Comparison of ENCODE assay signal across 27 mouse cellular contexts in the genomic region with DNA sequence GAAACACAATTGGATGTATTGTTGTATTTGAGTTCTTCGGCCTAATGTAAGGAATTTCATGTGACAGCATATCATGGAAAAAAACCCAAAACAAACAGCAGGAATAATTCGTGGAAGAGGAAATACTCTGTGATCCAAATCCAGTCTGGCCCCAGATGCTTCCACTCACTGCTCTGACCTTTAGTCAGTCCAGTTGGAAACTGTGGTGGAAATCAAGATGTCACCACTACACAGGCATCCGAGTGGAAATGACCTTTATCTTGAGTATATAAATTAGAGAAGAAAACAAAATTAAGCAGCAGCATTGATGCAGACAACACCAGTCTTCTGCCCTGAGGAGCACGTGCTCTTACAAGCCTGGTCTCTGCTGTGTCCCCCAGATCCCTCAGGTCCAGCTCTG.
DNase-seq lines count a peak whose midpoint lies in the region; ATAC-seq and TF ChIP-seq lines count a peak whose summit lies in the region.
"Had no signal": no experiment of that assay in that cellular context is flagged by ENCODE, and none has a peak within 500 bp of the region (broad histone marks: within the 10 kb centered on the region; RNA-seq: fewer than 3 reads in every experiment).

No protein-coding gene starts in this region.

- H3K9me3 ChIP-seq in heart, embryonic 12.5 days (replicated peaks): 0 out of 2 replicates have a peak, but pooled peaks cover 3% of the 10 kb centered on the region
- no peaks in the 10 kb centered on the region for H3K9me3 ChIP-seq in kidney, postnatal 0 days (replicated peaks; ENCODE audit: low read length)
- H3K9me3 ChIP-seq: embryonic facial prominence, embryonic 10.5 days; embryonic facial prominence, embryonic 15.5 days; forebrain, embryonic 13.5 days; limb, embryonic 12.5 days; lung, embryonic 15.5 days had no signal

- H3K36me3 ChIP-seq in heart, embryonic 12.5 days: no peaks in the 10 kb centered on the region
- no peaks in the 10 kb centered on the region for H3K36me3 ChIP-seq in kidney, postnatal 0 days (ENCODE audit: insufficient read depth, low read length)
- H3K36me3 ChIP-seq: embryonic facial prominence, embryonic 10.5 days; embryonic facial prominence, embryonic 15.5 days; G1E; limb, embryonic 12.5 days; lung, embryonic 15.5 days; neural tube, embryonic 12.5 days had no signal

- H3K4me2 ChIP-seq in heart, embryonic 12.5 days: no peak overlapping the region
- no peak overlapping the region for H3K4me2 ChIP-seq in kidney, postnatal 0 days (ENCODE audit: low read length)
- H3K4me2 ChIP-seq: embryonic facial prominence, embryonic 15.5 days; forebrain, embryonic 13.5 days; hindbrain, embryonic 14.5 days; limb, embryonic 12.5 days; lung, embryonic 15.5 days; midbrain, embryonic 11.5 days; neural tube, embryonic 12.5 days had no signal

- H3K27ac ChIP-seq in heart, embryonic 12.5 days (ENCODE audit: poor library complexity, severe bottlenecking): no peak overlapping the region
- H3K27ac ChIP-seq in kidney, postnatal 0 days: no peak overlapping the region
- H3K27ac ChIP-seq: embryonic facial prominence, embryonic 10.5 days; embryonic facial prominence, embryonic 15.5 days; forebrain, embryonic 13.5 days; hindbrain, embryonic 14.5 days; limb, embryonic 12.5 days; lung, embryonic 15.5 days; neural tube, embryonic 12.5 days had no signal

- H3K9ac ChIP-seq in heart, embryonic 12.5 days: no peak overlapping the region
- H3K9ac ChIP-seq in kidney, postnatal 0 days (ENCODE audit: low read depth, low read length): no peak overlapping the region
- H3K9ac ChIP-seq: embryonic facial prominence, embryonic 15.5 days; forebrain, embryonic 13.5 days; hindbrain, embryonic 14.5 days; limb, embryonic 12.5 days; lung, embryonic 15.5 days; neural tube, embryonic 12.5 days had no signal

- intact Hi-C loops in heart, postnatal 25 days (cut with DNase I): no loop called here
- intact Hi-C loops in left cerebral cortex, postnatal 14 days (cut with DNase I): no loop called here

- no peak overlapping the region for H3K4me3 ChIP-seq in heart, embryonic 12.5 days
- H3K4me3 ChIP-seq in kidney, postnatal 0 days (replicated peaks; ENCODE audit: low read depth, low read length): no peak overlapping the region
- H3K4me3 ChIP-seq: embryonic facial prominence, embryonic 10.5 days; embryonic facial prominence, embryonic 15.5 days; forebrain, embryonic 13.5 days; limb, embryonic 12.5 days; lung, embryonic 15.5 days; myocyte; neural tube, embryonic 12.5 days had no signal

- ATAC-seq in heart, embryonic 12.5 days (ENCODE audit: insufficient number of reproducible peaks, low FRiP score): 0 out of 2 replicates have a peak, but pooled peaks have one; percentile 25
- ATAC-seq in kidney, postnatal 0 days (replicated peaks; ENCODE audit: low FRiP score, low read depth): 0 out of 2 replicates have a peak, but pooled peaks have one; percentile 61
- ATAC-seq: forebrain, embryonic 13.5 days; inflammation-experienced regulatory T-cells, adult 6 months had no signal

- no peaks in the 10 kb centered on the region for H3K4me1 ChIP-seq in heart, embryonic 12.5 days (replicated peaks)
- H3K4me1 ChIP-seq in kidney, postnatal 0 days (replicated peaks; ENCODE audit: insufficient read depth, low read length): no peaks in the 10 kb centered on the region
- H3K4me1 ChIP-seq: embryonic facial prominence, embryonic 10.5 days; embryonic facial prominence, embryonic 15.5 days; forebrain, embryonic 13.5 days; limb, embryonic 12.5 days; lung, embryonic 15.5 days; neural tube, embryonic 12.5 days had no signal

- no peak for DNase-seq in heart, postnatal 25 days (ENCODE audit: low spot score)
- peak; percentile 10 to 28 for DNase-seq in kidney, adult 8-10 months
- peak; percentile 86 for DNase-seq in kidney, postnatal 0 days (ENCODE audit: low spot score)
- peak; percentile 68 to 72 for DNase-seq in kidney, postnatal 4 days
- no peak for DNase-seq in left cerebral cortex, postnatal 14 days (ENCODE audit: low spot score in 2 of 2)
- no peak for DNase-seq in left cerebral cortex, adult 11 months (ENCODE audit: low spot score)
- DNase-seq: adrenal gland, adult 8-10 months; cerebellum, adult 2 months; cerebellum, postnatal 14 days; gastrocnemius, postnatal 10 days; heart, postnatal 4 days; right cerebral cortex, adult 18-20 months; right cerebral cortex, postnatal 4 days; thymus, adult 2 months; thymus, postnatal 4 days had no signal

- H3K27me3 ChIP-seq in heart, embryonic 12.5 days (replicated peaks): no peaks in the 10 kb centered on the region
- H3K27me3 ChIP-seq in kidney, postnatal 0 days (ENCODE audit: insufficient read depth, low read length): no peaks in the 10 kb centered on the region
- H3K27me3 ChIP-seq: embryonic facial prominence, embryonic 15.5 days; forebrain, embryonic 13.5 days; limb, embryonic 12.5 days; lung, embryonic 15.5 days; neural tube, embryonic 12.5 days had no signal

- TF ChIP-seq CTCF in kidney, postnatal 0 days (IDR thresholded peaks at IDR 0.05; ENCODE audit: low read depth): no peak

- 58% methylated on average over 4 of the region's 4 CpGs for WGBS in heart, embryonic 12.5 days
- 21% methylated on average over 4 of the region's 4 CpGs for WGBS in kidney, postnatal 0 days

Comparison
In these comparisons a context has a peak if more than half of its experiments do, and no peak if none do; other contexts are left out.
1. DNase-seq: peak in kidney, adult 8-10 months (2 of 2), kidney, postnatal 0 days (single experiment) and kidney, postnatal 4 days (2 of 2); none in heart, postnatal 25 days (single experiment), left cerebral cortex, postnatal 14 days (0 of 2) and left cerebral cortex, adult 11 months (single experiment).